Mouse (Mus musculus) heart, postnatal 0 days (tissue): ENCODE measurements around the gene Bmp8b. TPM values are rescaled to one million over a fixed set of nuclear protein-coding genes. Genes with fewer than 3 reads are reported as not detected.

Source experiments
- ATAC-seq: fragments of 200-750 bp; cut with Nextera tagmentation; 2 replicates; pipeline ENCODE4 v1.8.0; 2017; ENCODE audit warnings: low read depth, moderate number of reproducible peaks, moderate library complexity; ENCODE audit not compliant: insufficient read depth
- DNase-seq: peaks from one replicate; pipeline ENCODE4 v3.0.0-alpha.2; 2016; ENCODE audit warnings: low spot score
- H3K27ac ChIP-seq: fragments of 300-500 bp; sonication (generic); 2 replicates; pipeline ENCODE4 v1.5.1; 2014; ENCODE audit warnings: low read depth, mild to moderate bottlenecking
- H3K27me3 ChIP-seq: fragments of 300-500 bp; sonication (generic); 2 replicates; pipeline ENCODE4 v1.6.1; 2014; ENCODE audit warnings: low read length, mixed read lengths; ENCODE audit not compliant: control insufficient read depth, insufficient read depth
- H3K36me3 ChIP-seq: fragments of 300-500 bp; sonication (generic); replicated peaks from 2 replicates; pipeline ENCODE4 v1.6.1; 2014; ENCODE audit warnings: low read length, mixed read lengths; ENCODE audit not compliant: control insufficient read depth, insufficient read depth
- H3K4me1 ChIP-seq: fragments of 300-500 bp; sonication (generic); 2 replicates; pipeline ENCODE4 v1.6.1; 2014; ENCODE audit warnings: antibody characterized with exemption; ENCODE audit not compliant: control insufficient read depth, insufficient read depth
- H3K4me2 ChIP-seq: fragments of 300-500 bp; sonication (generic); 2 replicates; pipeline ENCODE4 v1.6.1; 2014; ENCODE audit warnings: low read depth, mild to moderate bottlenecking, low read length, moderate library complexity
- H3K4me3 ChIP-seq: fragments of 300-500 bp; sonication (generic); 2 replicates; pipeline ENCODE4 v1.5.1; 2014; ENCODE audit warnings: low read depth, low read length
- H3K9ac ChIP-seq: fragments of 300-500 bp; sonication (generic); replicated peaks from 2 replicates; pipeline ENCODE4 v1.6.1; 2014; ENCODE audit warnings: low read depth, low read length, mixed read lengths
- H3K9me3 ChIP-seq: fragments of 300-500 bp; sonication (generic); replicated peaks from 2 replicates; pipeline ENCODE4 v1.6.1; 2016; ENCODE audit warnings: low read length; ENCODE audit not compliant: control insufficient read depth
- CTCF ChIP-seq: IDR thresholded peaks from 2 replicates; pipeline ENCODE4 v1.5.1; 2016; ENCODE audit warnings: antibody characterized with exemption, control low read depth, low read depth
- EP300 ChIP-seq: IDR thresholded peaks from 2 replicates; pipeline ENCODE4 v1.6.1; 2016; ENCODE audit warnings: antibody characterized with exemption, low read depth
- WGBS: fragments of 180-500 bp; shearing (Covaris S2); extraction: QIAGEN DNeasy Blood & Tissue Kit; methylation state at CpG from one replicate; pipeline ENCODE4 v1.1.7; 2014; 5-methylcytosine and 5-hydroxymethylcytosine counted together
- polyA plus RNA-seq: library from polyadenylated mRNA; unstranded; fragments of >200 nt; fragmentation: Nextera tagmentation; extraction: Ambion mirVana; gene quantifications from 2 replicates; pipeline ENCODE4 v1.2.1, GENCODE M21; 2015
- total RNA-seq: library from RNA; depleted of rRNA; stranded (reverse); fragments of >200 nt; gene quantifications from 2 replicates; pipeline ENCODE4 v1.2.3, GENCODE M21; 2014; ENCODE audit warnings: low replicate concordance

Bmp8b gene
- total and polyA plus RNA-seq, 2 experiments from 2014 or later, result 0.10 TPM; not detected in 1

DNA sequence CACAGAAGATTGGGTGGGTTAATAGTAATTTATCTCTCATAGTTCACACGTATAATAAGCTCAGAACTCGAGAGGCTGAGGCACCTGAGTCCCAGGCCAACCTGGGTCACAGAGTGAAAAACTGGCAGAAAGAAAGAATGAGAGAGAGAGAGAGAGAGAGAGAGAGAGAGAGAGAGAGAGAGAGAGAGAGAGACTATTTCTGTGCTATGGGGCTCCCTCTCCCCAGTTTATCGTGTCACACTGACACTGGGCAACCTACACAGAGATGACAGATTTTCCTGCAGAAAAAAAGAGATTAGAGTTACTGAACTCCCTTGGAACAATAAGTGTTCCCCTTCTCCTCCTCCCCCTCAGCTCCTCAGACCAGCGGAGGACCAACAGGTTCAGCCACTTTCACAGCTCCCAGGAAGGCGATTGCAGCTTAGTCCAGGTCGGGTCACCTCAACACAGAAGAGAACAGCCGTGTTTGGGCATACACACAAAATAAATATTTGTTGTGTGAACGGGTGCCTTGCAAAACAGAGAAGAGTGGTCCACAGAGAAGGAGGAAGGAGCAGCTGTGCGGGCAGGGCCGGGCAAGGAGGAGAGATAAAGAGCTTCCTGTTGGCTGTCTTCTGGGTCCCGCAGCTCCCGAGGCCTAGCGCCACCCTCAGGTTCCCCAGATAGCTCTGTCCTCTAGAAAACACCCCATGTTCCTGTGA, 33.5 kb upstream of the Bmp8b start:
- peak overlapping the region; percentile 35; the same call in 1 of the 2 replicates for H3K4me2 ChIP-seq
- no peaks in the 10 kb centered on the region for H3K4me1 ChIP-seq

DNA sequence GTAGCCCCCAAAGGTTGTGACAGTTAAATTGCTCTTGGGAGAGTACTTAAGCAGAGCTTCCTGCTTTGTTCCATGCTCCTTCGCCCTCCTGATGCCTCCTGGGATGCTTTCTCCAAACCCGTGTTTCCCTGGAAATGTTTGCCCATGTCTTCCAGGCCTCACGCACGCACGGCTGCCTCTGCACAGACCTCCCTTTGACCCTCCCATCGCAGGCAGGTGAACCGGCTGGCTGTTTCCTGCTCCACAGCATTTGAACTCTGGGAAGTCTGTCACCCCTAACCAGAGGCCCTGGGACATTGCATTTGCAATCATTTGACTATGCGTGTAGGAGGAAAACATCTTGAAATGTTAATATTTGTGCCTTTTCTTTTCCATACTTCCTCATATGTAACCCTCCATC, 28.0 kb upstream of the Bmp8b start:
- no peak overlapping the region for H3K4me2 ChIP-seq
- H3K27me3 ChIP-seq, result peaks cover 24% of the 10 kb centered on the region

More for the DNA sequence above, 33.5 kb upstream of the Bmp8b start:
- TF ChIP-seq CTCF (no peak), EP300 (no peak)
- ATAC-seq (no peak), DNase-seq (peak; percentile 30)
- Histone ChIP-seq H3K27ac (no peak overlapping the region), H3K4me3 (no peak overlapping the region), H3K9me3 (no peaks in the 10 kb centered on the region), H3K9ac (no peak overlapping the region), H3K27me3 (peaks cover 32% of the 10 kb centered on the region), H3K36me3 (no peaks in the 10 kb centered on the region)
- 6% methylated on average over 13 of the region's 13 CpGs for WGBS

DNA sequence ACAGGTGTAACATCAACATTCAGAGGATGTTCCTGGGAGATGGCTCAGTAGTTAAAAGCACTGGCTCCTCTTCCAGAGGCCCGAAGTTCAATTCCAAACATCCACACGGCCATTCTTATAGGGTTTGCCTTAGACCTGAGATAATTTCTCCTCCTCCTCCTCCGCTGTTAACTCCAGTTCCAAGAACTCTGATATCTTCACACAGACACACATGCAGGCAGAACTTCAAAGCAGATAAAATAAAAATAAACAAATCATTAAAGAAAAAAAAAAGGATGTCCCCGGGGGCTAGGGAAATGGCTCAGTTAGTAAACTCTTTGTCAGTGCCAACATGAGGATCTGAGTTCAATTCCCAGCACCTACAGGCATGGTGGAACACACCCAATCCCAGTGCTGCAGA, 26.7 kb upstream of the Bmp8b start:
- peaks cover 32% of the 10 kb centered on the region for H3K27me3 ChIP-seq
- ATAC-seq (no peak), DNase-seq (no peak)
- 62% methylated on average over 4 of the region's 4 CpGs for WGBS
- no peaks in the 10 kb centered on the region for H3K4me1 ChIP-seq
- no peak overlapping the region for H3K4me3 ChIP-seq
- H3K9ac ChIP-seq, result no peak overlapping the region
- TF ChIP-seq EP300, result no peak
- no peak for TF ChIP-seq CTCF
- H3K27ac ChIP-seq, result no peak overlapping the region
- no peaks in the 10 kb centered on the region for H3K9me3 ChIP-seq
- H3K36me3 ChIP-seq, result no peaks in the 10 kb centered on the region
- H3K4me2 ChIP-seq, result no peak overlapping the region

More for the DNA sequence above, 28.0 kb upstream of the Bmp8b start:
- H3K9me3 ChIP-seq, result no peaks in the 10 kb centered on the region
- no peaks in the 10 kb centered on the region for H3K36me3 ChIP-seq
- no peak for ATAC-seq
- no peaks in the 10 kb centered on the region for H3K4me1 ChIP-seq
- DNase-seq, result no peak
- 73% methylated on average over 8 of the region's 8 CpGs for WGBS
- H3K27ac ChIP-seq, result no peak overlapping the region
- H3K9ac ChIP-seq, result no peak overlapping the region
- no peak overlapping the region for H3K4me3 ChIP-seq
- TF ChIP-seq CTCF (no peak), EP300 (no peak)

DNA sequence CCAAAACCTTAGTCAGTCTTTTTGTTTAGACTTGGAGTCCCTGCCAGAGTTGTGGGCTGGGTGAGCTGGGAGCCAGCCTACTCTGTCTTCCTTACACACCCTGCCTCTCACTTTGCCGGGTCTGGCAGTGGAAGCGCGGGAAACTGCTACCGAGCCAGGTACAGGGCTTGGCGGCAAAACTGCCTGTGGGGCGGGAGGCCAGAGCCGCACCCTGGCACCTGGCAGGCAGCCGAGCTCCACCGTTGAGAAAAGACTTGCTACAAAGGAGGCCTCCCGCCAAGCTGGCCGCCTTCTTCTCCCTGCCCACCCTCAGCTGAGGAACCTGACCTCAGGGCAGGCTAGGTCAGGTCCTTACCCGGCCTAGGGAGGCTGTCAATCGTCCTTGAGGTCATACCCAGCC, 24.2 kb upstream of the Bmp8b start:
- 49% methylated on average over 13 of the region's 13 CpGs for WGBS
- ATAC-seq, result no peak

DNA sequence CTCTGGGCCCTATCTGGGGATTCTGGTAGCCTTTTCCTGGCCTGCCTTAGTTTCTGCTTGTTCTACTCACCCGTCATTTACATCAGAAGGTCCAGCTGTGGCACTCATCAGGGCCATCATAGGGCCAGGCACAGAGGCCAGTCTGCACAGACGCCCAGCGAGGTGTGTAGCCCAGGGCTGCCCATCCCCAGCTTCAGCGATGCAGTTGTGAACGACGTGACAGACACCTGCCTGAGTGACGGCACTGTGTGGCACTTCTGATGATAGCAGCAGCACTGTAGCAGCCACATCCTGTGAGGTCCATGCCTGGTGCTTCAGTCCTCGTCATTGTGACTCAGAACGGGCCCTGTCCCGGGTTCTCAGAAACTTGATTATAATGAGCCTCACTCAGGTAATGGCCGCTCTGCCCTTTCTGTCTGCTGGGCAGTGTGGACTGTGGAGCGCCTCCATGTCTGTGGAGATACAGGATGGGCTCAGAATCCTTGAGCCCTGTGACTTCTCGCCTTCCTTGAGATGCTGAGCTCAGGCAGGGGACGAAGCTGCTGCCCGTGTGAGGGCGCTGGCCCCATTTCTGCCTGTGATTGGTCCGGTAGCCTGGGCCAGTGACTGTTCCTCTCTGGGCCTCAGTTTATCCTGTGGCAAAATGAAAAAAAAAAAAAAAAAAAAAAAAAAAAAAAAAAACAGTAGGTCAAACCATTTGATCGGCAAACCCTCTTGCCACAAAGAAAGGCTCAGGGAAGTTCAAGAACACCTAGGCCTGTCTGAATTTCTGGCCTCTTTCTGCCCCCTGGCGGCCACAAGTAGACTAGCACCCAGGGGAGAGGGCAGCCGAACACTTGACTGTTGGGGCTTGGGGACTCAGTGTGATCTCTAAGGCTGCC, 22.4 kb upstream of the Bmp8b start:
- Histone ChIP-seq H3K4me1 (no peaks in the 10 kb centered on the region), H3K9me3 (no peaks in the 10 kb centered on the region), H3K27ac (no peak overlapping the region), H3K4me3 (no peak overlapping the region), H3K36me3 (no peaks in the 10 kb centered on the region), H3K9ac (no peak overlapping the region), H3K4me2 (no peak overlapping the region), H3K27me3 (peaks cover 17% of the 10 kb centered on the region)
- DNase-seq, result peak; percentile 46
- TF ChIP-seq CTCF (peak; percentile 89), EP300 (no peak)
- 71% methylated on average over 20 of the region's 20 CpGs for WGBS
- ATAC-seq, result peak; percentile 47; the same call in 1 of the 2 replicates

More for the DNA sequence above, 24.2 kb upstream of the Bmp8b start:
- H3K4me2 ChIP-seq, result no peak overlapping the region
- TF ChIP-seq CTCF (no peak), EP300 (no peak)
- no peaks in the 10 kb centered on the region for H3K36me3 ChIP-seq
- no peak for DNase-seq
- peaks cover 17% of the 10 kb centered on the region for H3K27me3 ChIP-seq
- H3K4me3 ChIP-seq, result no peak overlapping the region
- H3K9me3 ChIP-seq, result no peaks in the 10 kb centered on the region
- no peaks in the 10 kb centered on the region for H3K4me1 ChIP-seq
- H3K27ac ChIP-seq, result no peak overlapping the region
- H3K9ac ChIP-seq, result no peak overlapping the region
